Mouse (Mus musculus) intestine, embryonic 14.5 days (tissue): Measurements from ENCODE around the gene Hist3h2a. TPM values are rescaled to one million over a fixed set of nuclear protein-coding genes. Genes with fewer than 3 reads are reported as not detected.

Experiments
- ATAC-seq: fragments of 200-750 bp; cut with Nextera tagmentation; replicated peaks from 2 replicates; pipeline ENCODE4 v1.8.0; 2017; ENCODE audit warnings: low read depth, moderate number of reproducible peaks, moderate TSS enrichment, moderate library complexity; ENCODE audit not compliant: low FRiP score, low TSS enrichment
- DNase-seq: peaks from one replicate; pipeline ENCODE4 v3.0.0-alpha.2; 2018; ENCODE audit warnings: low spot score
- H3K27ac ChIP-seq: fragments of 300-500 bp; sonication (generic); 2 replicates; pipeline ENCODE4 v1.5.1; 2014; ENCODE audit warnings: low read depth, mild to moderate bottlenecking, control low read depth
- H3K27me3 ChIP-seq: fragments of 300-500 bp; sonication (generic); replicated peaks from 2 replicates; pipeline ENCODE4 v1.6.1; 2014; ENCODE audit warnings: low read length, control low read depth; ENCODE audit not compliant: control insufficient read depth, insufficient read depth
- H3K36me3 ChIP-seq: fragments of 300-500 bp; sonication (generic); 2 replicates; pipeline ENCODE4 v1.6.1; 2014; ENCODE audit warnings: low read length, control low read depth; ENCODE audit not compliant: control insufficient read depth, insufficient read depth
- H3K4me1 ChIP-seq: fragments of 300-500 bp; sonication (generic); replicated peaks from 2 replicates; pipeline ENCODE4 v1.6.1; 2014; ENCODE audit warnings: low read length, control low read depth, mixed read lengths; ENCODE audit not compliant: control insufficient read depth, insufficient read depth
- H3K4me2 ChIP-seq: fragments of 300-500 bp; sonication (generic); 2 replicates; pipeline ENCODE4 v1.6.1; 2014; ENCODE audit warnings: low read length
- H3K4me3 ChIP-seq: fragments of 300-500 bp; sonication (generic); 2 replicates; pipeline ENCODE4 v1.5.1; 2014; ENCODE audit warnings: low read depth, low read length, control low read depth, mixed read lengths
- H3K9ac ChIP-seq: fragments of 300-500 bp; sonication (generic); 2 replicates; pipeline ENCODE4 v1.6.1; 2014; ENCODE audit warnings: mild to moderate bottlenecking, low read length
- H3K9me3 ChIP-seq: fragments of 300-500 bp; sonication (generic); 2 replicates; pipeline ENCODE4 v1.6.1; 2016; ENCODE audit warnings: low read length, control low read depth; ENCODE audit not compliant: control insufficient read depth
- WGBS: fragments of 180-500 bp; shearing (Covaris S2); extraction: QIAGEN DNeasy Blood & Tissue Kit; methylation state at CpG from one replicate; pipeline ENCODE4 v1.1.7; 2014; 5-methylcytosine and 5-hydroxymethylcytosine counted together
- microRNA-seq: library from miRNA; unstranded; fragments of <30 nt; microRNA quantifications from one replicate; pipeline ENCODE4, GENCODE M21; 2016
- polyA plus RNA-seq: library from polyadenylated mRNA; unstranded; fragments of >200 nt; fragmentation: Nextera tagmentation; extraction: Ambion mirVana; gene quantifications from 2 replicates; pipeline ENCODE4 v1.2.1, GENCODE M21; 2014

Gene Hist3h2a
- polyA plus RNA-seq, 1 experiment from 2014 or later = 28.7 TPM

GRCm38 (mm10) chr11:58997541-58997940 is 43.1 kb downstream of the Hist3h2a start:
- Histone ChIP-seq H3K4me1 (no peaks in the 10 kb centered on the region; the same call in 1 of the 2 replicates), H3K9me3 (no peaks in the 10 kb centered on the region), H3K9ac (no peak overlapping the region), H3K27ac (no peak overlapping the region), H3K4me3 (no peak overlapping the region), H3K36me3 (no peaks in the 10 kb centered on the region), H3K4me2 (no peak overlapping the region), H3K27me3 (0 out of 2 replicates have a peak, but pooled peaks cover 10% of the 10 kb centered on the region)
- DNase-seq (no peak), ATAC-seq (no peak)
- 91% methylated on average over 5 of the region's 5 CpGs for WGBS

GRCm38 (mm10) chr11:58999158-58999557 is 44.7 kb downstream of the Hist3h2a start:
- DNase-seq = no peak
- peak overlapping the region; percentile 28 for H3K4me2 ChIP-seq
- no peak overlapping the region for H3K27ac ChIP-seq
- 0 out of 2 replicates have a peak, but pooled peaks cover 9% of the 10 kb centered on the region for H3K27me3 ChIP-seq
- H3K4me1 ChIP-seq = no peaks in the 10 kb centered on the region; the same call in 1 of the 2 replicates
- 32% methylated on average over 11 of the region's 11 CpGs for WGBS
- H3K36me3 ChIP-seq = no peaks in the 10 kb centered on the region
- ATAC-seq = no peak
- no peaks in the 10 kb centered on the region for H3K9me3 ChIP-seq
- H3K4me3 ChIP-seq = no peak overlapping the region
- no peak overlapping the region for H3K9ac ChIP-seq

- ATAC-seq (no peak), DNase-seq (no peak)
- Histone ChIP-seq H3K27ac (no peak overlapping the region), H3K9me3 (no peaks in the 10 kb centered on the region), H3K9ac (no peak overlapping the region), H3K36me3 (no peaks in the 10 kb centered on the region), H3K27me3 (0 out of 2 replicates have a peak, but pooled peaks cover 5% of the 10 kb centered on the region), H3K4me1 (no peaks in the 10 kb centered on the region; the same call in 1 of the 2 replicates), H3K4me3 (no peak overlapping the region), H3K4me2 (no peak overlapping the region)
- WGBS = 86% methylated on average over 6 of the region's 6 CpGs
Measured at GRCm38 (mm10) chr11:58999830-59000229, 45.3 kb downstream of the Hist3h2a start.

- no peak overlapping the region for H3K27ac ChIP-seq
- no peak overlapping the region for H3K4me3 ChIP-seq
- no peaks in the 10 kb centered on the region for H3K9me3 ChIP-seq
- WGBS = 93% methylated on average over 21 of the region's 21 CpGs
- H3K9ac ChIP-seq = no peak overlapping the region
- H3K36me3 ChIP-seq = no peaks in the 10 kb centered on the region
- no peaks in the 10 kb centered on the region for H3K27me3 ChIP-seq
- no peak for DNase-seq
- H3K4me1 ChIP-seq = no peaks in the 10 kb centered on the region; the same call in 1 of the 2 replicates
- ATAC-seq = no peak
- no peak overlapping the region for H3K4me2 ChIP-seq
Measured at GRCm38 (mm10) chr11:59000635-59001034, 46.1 kb downstream of the Hist3h2a start.

GRCm38 (mm10) chr11:59002327-59003079 is 48.0 kb downstream of the Hist3h2a start:
- Histone ChIP-seq H3K27me3 (no peaks in the 10 kb centered on the region), H3K36me3 (no peaks in the 10 kb centered on the region), H3K4me1 (no peaks in the 10 kb centered on the region; the same call in 1 of the 2 replicates), H3K9ac (no peak overlapping the region), H3K4me3 (no peak overlapping the region), H3K4me2 (no peak overlapping the region), H3K9me3 (no peaks in the 10 kb centered on the region), H3K27ac (no peak overlapping the region)
- ATAC-seq (no peak), DNase-seq (no peak)
- WGBS = 73% methylated on average over 7 of the region's 7 CpGs

Small RNA genes lying within 50 kb of the gene (microRNA-seq; reads per million reads assigned to microRNA genes)
- not detected for gene Gm44313

Other genes starting within 250 kb of the Hist3h2a start
- gene Olfr318, start 230.7 kb upstream of the Hist3h2a start, polyA plus RNA-seq = not detected in 2 replicates
- gene Olfr317, start 215.5 kb upstream of the Hist3h2a start, polyA plus RNA-seq = not detected in 2 replicates
- gene Olfr316, start 202.0 kb upstream of the Hist3h2a start, polyA plus RNA-seq = not detected in 2 replicates
- gene Olfr315, start 181.5 kb upstream of the Hist3h2a start, polyA plus RNA-seq = not detected in 2 replicates
- not detected in 2 replicates for gene Olfr314, start 171.7 kb upstream of the Hist3h2a start, polyA plus RNA-seq
- gene Fam183b, start 152.7 kb upstream of the Hist3h2a start, polyA plus RNA-seq = 40.1 and 47.1 TPM in 2 replicates
- gene Olfr313, start 139.7 kb upstream of the Hist3h2a start, polyA plus RNA-seq = not detected in 2 replicates
- gene Olfr312, start 125.4 kb upstream of the Hist3h2a start, polyA plus RNA-seq = not detected in 2 replicates
- not detected in 2 replicates for gene Olfr311, start 115.4 kb upstream of the Hist3h2a start, polyA plus RNA-seq
- gene Gm12258, start 107.5 kb upstream of the Hist3h2a start, polyA plus RNA-seq = 9.4 and 10.6 TPM in 2 replicates
- gene 2810021J22Rik, start 87.5 kb upstream of the Hist3h2a start, polyA plus RNA-seq = 7.1 and 10.4 TPM in 2 replicates
- gene Zfp39, start 50.5 kb upstream of the Hist3h2a start, polyA plus RNA-seq = 6.7 and 7.2 TPM in 2 replicates
- 0.05 TPM in 1 of 2 replicates, not detected in the other for gene Btnl10, start 36.8 kb upstream of the Hist3h2a start, polyA plus RNA-seq
- gene Rnf187, start 15.8 kb upstream of the Hist3h2a start, polyA plus RNA-seq = 240 and 258 TPM in 2 replicates
- gene Hist3h2ba, start 5.8 kb upstream of the Hist3h2a start, polyA plus RNA-seq = 24.9 and 26.3 TPM in 2 replicates
- gene Trim17, start within 50 bp of the Hist3h2a start, polyA plus RNA-seq = 0.24 and 0.28 TPM in 2 replicates
- 16.5 and 19.6 TPM in 2 replicates for gene Trim11, start 23.4 kb downstream of the Hist3h2a start, polyA plus RNA-seq
- gene Obscn, start 181.7 kb downstream of the Hist3h2a start, polyA plus RNA-seq = 2.0 and 2.2 TPM in 2 replicates
- 2.4 and 3.1 TPM in 2 replicates for gene Iba57, start 209.1 kb downstream of the Hist3h2a start, polyA plus RNA-seq
- gene Gjc2, start 228.5 kb downstream of the Hist3h2a start, polyA plus RNA-seq = 0.42 and 0.55 TPM in 2 replicates
- gene Guk1, start 237.5 kb downstream of the Hist3h2a start, polyA plus RNA-seq = 142 and 143 TPM in 2 replicates
- gene Mrpl55, start 247.8 kb downstream of the Hist3h2a start, polyA plus RNA-seq = 107 and 117 TPM in 2 replicates